Mouse (Mus musculus) megakaryocyte, embryonic 14.5 days (primary cell): ENCODE measurements around the gene Flrt1.

ENCODE experiments used
- FLI1 ChIP-seq: IDR thresholded peaks from 2 replicates; pipeline ENCODE4 v1.6.1; 2012; ENCODE audit warnings: low read length, inconsistent platforms, mixed read lengths
- GATA1 ChIP-seq: IDR thresholded peaks from 3 replicates; pipeline ENCODE4 v1.6.1; 2012; ENCODE audit warnings: mixed read lengths, low read length, inconsistent platforms, borderline replicate concordance

DNA sequence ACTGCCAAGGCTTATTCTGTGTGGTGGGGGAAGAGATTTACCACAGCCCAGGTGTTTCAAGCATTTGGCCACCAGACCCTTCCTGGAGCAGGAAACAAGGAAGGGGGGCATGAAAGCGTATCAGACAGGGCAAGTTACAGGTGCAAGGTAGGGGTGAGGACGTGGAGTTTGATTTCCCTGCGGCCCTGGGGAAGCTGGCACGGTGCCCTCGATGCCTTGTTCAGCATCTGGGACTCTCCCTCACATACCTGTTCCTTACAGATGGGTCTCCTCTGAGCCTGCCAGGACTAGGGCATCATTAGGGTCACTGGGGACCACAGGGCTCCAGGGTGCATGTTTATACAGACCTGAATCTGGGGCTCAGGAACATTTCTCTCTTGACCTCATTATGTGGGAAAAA is 12.8 kb downstream of the Flrt1 start:
- TF ChIP-seq FLI1 = no peak
- TF ChIP-seq GATA1 = no peak
